Mouse (Mus musculus) CD4-positive helper T cell, adult 2 months (primary cell): ENCODE measurements at regions not wholly inside any gene's neighbourhood (a gene's known extent, or its start where the extent isn't known, plus 50 kb on each side); places are given as distances from the start of the nearest gene placed in this dataset.

Experiments used
- DNase-seq: peaks from one replicate; pipeline ENCODE4 v3.0.0-alpha.2; 2012; ENCODE audit warnings: low read depth, missing footprints, low spot score

GRCm38 (mm10) chr6:99985322-99985721 is 259.1 kb upstream of the Prok2 start:
- no peak for DNase-seq

GRCm38 (mm10) chr6:99984856-99985224 is 258.6 kb upstream of the Prok2 start:
- no peak for DNase-seq

- no peak for DNase-seq
Measured at GRCm38 (mm10) chr6:99984057-99984855, 258.1 kb upstream of the Prok2 start.

- DNase-seq, result no peak
Measured at GRCm38 (mm10) chr6:99979614-99980013, 253.4 kb upstream of the Prok2 start.

- no peak for DNase-seq
Measured at GRCm38 (mm10) chr6:99978164-99978746, 252.1 kb upstream of the Prok2 start.

GRCm38 (mm10) chr6:99976144-99976543 is 250.0 kb upstream of the Prok2 start:
- no peak for DNase-seq

- no peak for DNase-seq
Measured at GRCm38 (mm10) chr6:99975486-99975885, 249.3 kb upstream of the Prok2 start.

GRCm38 (mm10) chr6:99974464-99974863 is 248.3 kb upstream of the Prok2 start:
- DNase-seq, result no peak

- no peak for DNase-seq
Measured at GRCm38 (mm10) chr6:99971376-99971775, 245.2 kb upstream of the Prok2 start.

- no peak for DNase-seq
Measured at GRCm38 (mm10) chr6:99968889-99969288, 242.7 kb upstream of the Prok2 start.

- DNase-seq, result no peak
Measured at GRCm38 (mm10) chr6:99967465-99967864, 241.3 kb upstream of the Prok2 start.

GRCm38 (mm10) chr6:99964540-99964939 is 238.3 kb upstream of the Prok2 start:
- no peak for DNase-seq

GRCm38 (mm10) chr6:99964007-99964406 is 237.8 kb upstream of the Prok2 start:
- no peak for DNase-seq

- no peak for DNase-seq
Measured at GRCm38 (mm10) chr6:99959371-99959770, 233.2 kb upstream of the Prok2 start.

GRCm38 (mm10) chr6:99954832-99955830 is 228.9 kb upstream of the Prok2 start:
- no peak for DNase-seq

- no peak for DNase-seq
Measured at GRCm38 (mm10) chr6:99953980-99954776, 228.0 kb upstream of the Prok2 start.

- no peak for DNase-seq
Measured at GRCm38 (mm10) chr6:99950811-99951210, 224.6 kb upstream of the Prok2 start.

- no peak for DNase-seq
Measured at GRCm38 (mm10) chr6:99946917-99947316, 220.7 kb upstream of the Prok2 start.

- DNase-seq, result no peak
Measured at GRCm38 (mm10) chr6:99946481-99946880, 220.3 kb upstream of the Prok2 start.

GRCm38 (mm10) chr6:99945691-99946090 is 219.5 kb upstream of the Prok2 start:
- no peak for DNase-seq

- no peak for DNase-seq
Measured at GRCm38 (mm10) chr6:99942958-99943357, 216.8 kb upstream of the Prok2 start.
